Mouse (Mus musculus) erythroblast, embryonic 14.5 days (primary cell): Measurements from ENCODE around the gene Rab7b. TPM values are rescaled to one million over a fixed set of nuclear protein-coding genes. Genes with fewer than 3 reads are reported as not detected.

Source experiments
- H3K27me3 ChIP-seq: 2 replicates; pipeline ENCODE4 v1.6.1; 2012; ENCODE audit warnings: inconsistent platforms; ENCODE audit not compliant: control insufficient read depth
- H3K36me3 ChIP-seq: 2 replicates; pipeline ENCODE4 v1.6.1; 2012; ENCODE audit warnings: mild to moderate bottlenecking, inconsistent platforms; ENCODE audit not compliant: control insufficient read depth
- H3K4me1 ChIP-seq: 2 replicates; pipeline ENCODE4 v1.6.1; 2012; ENCODE audit warnings: inconsistent platforms; ENCODE audit not compliant: control insufficient read depth
- H3K4me3 ChIP-seq: replicated peaks from 2 replicates; pipeline ENCODE3; 2012; ENCODE audit warnings: moderate library complexity, mild to moderate bottlenecking, inconsistent platforms
- H3K9me3 ChIP-seq: 2 replicates; pipeline ENCODE4 v1.6.1; 2012; ENCODE audit warnings: low read length, inconsistent platforms, mixed read lengths; ENCODE audit not compliant: control insufficient read depth
- GATA1 ChIP-seq: IDR thresholded peaks from 2 replicates; pipeline ENCODE4 v1.6.1; 2012; ENCODE audit warnings: low read length, inconsistent platforms, mixed read lengths
- TAL1 ChIP-seq: IDR thresholded peaks from 3 replicates; pipeline ENCODE4 v1.6.1; 2012; ENCODE audit warnings: low read length, inconsistent platforms, mixed read lengths
- polyA plus RNA-seq: library from polyadenylated mRNA; stranded (reverse); fragments of >175 nt; gene quantifications from 2 replicates; pipeline ENCODE4 v1.2.3, GENCODE M21; 2012

Gene Rab7b
- polyA plus RNA-seq, 1 experiment: not detected

DNA sequence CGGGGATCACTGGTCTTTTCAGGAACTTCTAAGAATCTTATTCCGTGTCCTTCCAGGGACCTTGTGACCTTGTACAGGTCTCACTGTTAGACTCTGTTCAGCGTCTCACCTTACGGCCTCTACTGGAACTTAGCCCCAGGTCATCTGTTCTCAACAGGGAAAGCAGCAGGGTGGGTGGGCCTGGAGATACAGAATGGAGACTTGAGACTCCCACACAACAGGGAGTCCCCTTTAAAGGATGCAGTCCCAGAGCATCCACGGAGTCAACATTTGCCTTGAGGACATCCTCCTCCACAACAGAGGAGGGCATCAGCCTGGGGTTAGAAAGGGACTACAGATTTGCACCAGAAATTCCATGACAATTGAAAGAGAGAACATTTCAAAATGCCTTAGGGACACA is 56.9 kb downstream of the Rab7b start:
- H3K9me3 ChIP-seq: no peaks in the 10 kb centered on the region
- H3K27me3 ChIP-seq: 0 out of 2 replicates have a peak, but pooled peaks cover 2% of the 10 kb centered on the region
- H3K4me3 ChIP-seq: no peak overlapping the region
- TF ChIP-seq TAL1 (no peak), GATA1 (no peak)
- H3K36me3 ChIP-seq: no peaks in the 10 kb centered on the region
- no peaks in the 10 kb centered on the region for H3K4me1 ChIP-seq

DNA sequence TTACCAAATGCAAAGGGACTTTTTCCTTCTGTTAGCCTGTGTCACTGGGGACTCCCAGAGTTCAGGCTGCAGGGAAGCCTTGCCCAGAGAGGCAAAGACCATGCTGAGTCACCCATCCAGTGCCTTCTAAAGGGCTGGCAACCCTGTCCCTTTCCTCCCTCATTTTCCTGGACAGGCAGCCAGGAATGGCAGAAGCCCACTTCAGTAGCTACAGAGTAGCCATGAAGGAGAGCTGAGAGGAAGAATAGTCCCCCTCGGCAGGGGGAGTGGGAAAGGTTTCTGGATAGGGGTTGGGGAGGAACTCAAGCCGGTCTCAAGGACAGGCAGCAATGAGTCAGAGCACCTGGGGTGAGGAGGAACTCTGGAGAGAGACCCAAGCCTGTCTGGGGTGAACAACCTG is 59.3 kb downstream of the Rab7b start:
- TF ChIP-seq GATA1 (no peak), TAL1 (no peak)
- no peaks in the 10 kb centered on the region for H3K36me3 ChIP-seq
- 0 out of 2 replicates have a peak, but pooled peaks cover 2% of the 10 kb centered on the region for H3K27me3 ChIP-seq
- H3K9me3 ChIP-seq: no peaks in the 10 kb centered on the region
- H3K4me3 ChIP-seq: no peak overlapping the region
- no peaks in the 10 kb centered on the region for H3K4me1 ChIP-seq

DNA sequence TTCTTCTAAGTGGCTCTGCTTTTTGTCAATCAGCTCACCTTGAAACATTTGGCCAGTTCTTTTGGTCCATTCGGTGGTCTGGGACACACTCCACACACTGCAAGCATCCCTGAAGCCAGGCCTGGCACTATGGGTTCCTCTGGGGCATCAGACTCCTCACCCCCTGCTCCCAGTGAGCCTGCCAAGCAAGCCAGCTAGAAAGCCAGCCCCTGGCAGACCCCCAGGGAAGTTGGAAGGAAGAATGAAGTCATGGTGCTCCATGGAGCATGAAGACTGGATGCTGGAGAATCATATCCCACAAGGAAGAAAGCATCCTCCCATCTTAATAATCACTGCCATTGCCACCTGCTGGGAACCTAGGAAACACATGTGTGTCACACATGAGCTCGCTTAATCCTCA is 60.1 kb downstream of the Rab7b start:
- no peak for TF ChIP-seq GATA1
- TF ChIP-seq TAL1: no peak
- no peak overlapping the region for H3K4me3 ChIP-seq
- H3K9me3 ChIP-seq: no peaks in the 10 kb centered on the region
- H3K4me1 ChIP-seq: no peaks in the 10 kb centered on the region
- 0 out of 2 replicates have a peak, but pooled peaks cover under 1% of the 10 kb centered on the region for H3K27me3 ChIP-seq
- H3K36me3 ChIP-seq: no peaks in the 10 kb centered on the region

DNA sequence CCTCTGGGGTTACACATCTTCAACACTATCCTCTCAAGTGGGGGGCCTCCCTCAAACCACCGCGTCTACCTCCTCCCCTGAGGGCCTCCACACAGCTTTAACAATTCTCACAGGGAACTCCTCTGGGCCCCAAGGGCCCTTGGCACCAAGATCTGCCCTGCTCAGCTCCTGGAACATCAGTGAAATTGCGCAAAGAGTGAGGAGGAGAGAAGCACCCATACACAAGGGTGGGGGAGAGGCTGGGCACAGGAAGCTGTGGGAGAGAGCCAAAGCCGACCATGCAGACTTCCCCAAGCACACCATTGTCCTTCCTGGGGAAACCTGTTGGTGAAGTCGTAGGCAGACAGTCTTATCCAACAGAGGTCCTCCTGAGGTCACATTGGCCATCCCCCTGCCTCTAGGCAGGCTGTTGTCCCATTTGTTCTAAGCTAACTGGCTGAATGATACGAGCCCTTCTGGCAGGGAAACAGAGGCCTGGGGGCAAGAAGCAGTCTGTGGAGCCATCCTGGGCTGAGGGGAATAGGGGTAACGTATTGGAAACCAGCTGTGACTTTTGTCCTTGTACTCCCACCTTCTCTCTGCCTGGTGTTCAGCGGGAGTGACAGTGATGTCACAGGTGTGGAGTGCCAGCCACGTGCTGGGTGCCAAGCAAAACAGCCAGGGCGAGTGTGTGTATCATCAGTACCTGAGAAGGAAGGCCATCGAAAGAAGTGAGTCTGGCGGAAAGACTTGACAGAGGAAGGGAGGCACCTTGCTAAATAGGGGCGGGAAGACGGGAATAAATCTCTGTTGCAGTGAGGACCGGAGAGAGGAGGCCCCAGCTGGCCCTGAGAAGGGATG is 61.4 kb downstream of the Rab7b start:
- Histone ChIP-seq H3K9me3 (no peaks in the 10 kb centered on the region), H3K4me3 (no peak overlapping the region), H3K36me3 (no peaks in the 10 kb centered on the region), H3K27me3 (no peaks in the 10 kb centered on the region), H3K4me1 (peaks cover 5% of the 10 kb centered on the region)
- TF ChIP-seq TAL1 (no peak), GATA1 (no peak)

DNA sequence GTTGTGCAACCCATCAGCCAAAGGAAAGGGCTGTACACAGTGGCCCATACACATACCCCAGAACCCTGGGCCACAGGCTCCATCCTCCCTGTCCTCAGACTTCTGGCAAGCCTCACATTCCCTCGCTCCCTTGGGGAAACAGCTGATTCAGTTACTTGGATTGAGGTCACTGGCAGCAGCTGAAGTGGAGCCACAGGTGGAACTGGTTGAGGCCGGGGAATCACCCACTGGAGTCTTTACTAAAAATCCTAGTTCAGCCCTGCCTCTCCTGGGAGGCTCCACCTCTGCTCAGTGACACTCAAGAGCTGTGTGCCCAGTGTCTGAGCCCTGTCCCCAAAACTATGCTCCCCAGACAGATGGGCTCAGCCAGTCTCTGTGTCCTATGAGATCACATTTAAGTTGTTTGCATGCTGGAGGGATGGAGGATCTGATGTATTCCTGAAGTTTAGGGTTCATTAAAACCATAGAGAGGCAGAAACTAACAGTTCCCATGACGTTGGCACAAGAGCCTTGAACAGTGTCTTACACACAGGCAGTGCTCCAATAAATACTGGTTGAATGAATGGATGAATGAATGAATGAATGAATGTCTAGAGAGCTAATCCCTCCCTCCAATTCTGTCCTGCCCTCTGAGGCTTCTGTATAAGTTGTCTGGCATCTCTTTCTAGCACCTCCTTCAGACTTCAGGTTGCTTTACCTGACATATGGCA is 62.8 kb downstream of the Rab7b start:
- Histone ChIP-seq H3K4me1 (peaks cover 5% of the 10 kb centered on the region), H3K4me3 (no peak overlapping the region), H3K9me3 (no peaks in the 10 kb centered on the region), H3K36me3 (no peaks in the 10 kb centered on the region), H3K27me3 (no peaks in the 10 kb centered on the region)
- TF ChIP-seq GATA1 (no peak), TAL1 (no peak)

DNA sequence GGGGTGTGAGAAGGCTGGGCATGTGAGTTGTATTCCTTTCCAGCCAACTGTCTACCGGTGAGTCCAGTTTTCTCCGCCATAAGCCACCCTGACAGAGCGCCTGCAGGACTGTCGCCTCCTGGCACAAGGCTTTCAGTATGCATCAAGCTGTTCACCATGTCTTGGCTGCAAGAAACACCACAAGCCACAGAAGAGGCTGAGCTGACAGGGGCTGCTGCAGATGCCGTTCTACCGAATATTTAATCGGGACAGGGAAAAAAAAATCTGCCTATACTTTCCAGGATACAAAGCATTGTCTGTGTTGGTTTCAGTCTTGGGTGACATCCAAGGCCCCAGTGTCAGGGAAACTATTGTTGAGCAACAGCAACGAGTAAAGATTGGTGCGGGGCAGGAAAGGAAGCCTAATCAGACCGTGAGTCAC is 63.4 kb downstream of the Rab7b start:
- TF ChIP-seq GATA1 (no peak), TAL1 (no peak)
- no peak overlapping the region for H3K4me3 ChIP-seq
- H3K36me3 ChIP-seq: no peaks in the 10 kb centered on the region
- H3K9me3 ChIP-seq: no peaks in the 10 kb centered on the region
- H3K4me1 ChIP-seq: peaks cover 5% of the 10 kb centered on the region
- no peaks in the 10 kb centered on the region for H3K27me3 ChIP-seq

DNA sequence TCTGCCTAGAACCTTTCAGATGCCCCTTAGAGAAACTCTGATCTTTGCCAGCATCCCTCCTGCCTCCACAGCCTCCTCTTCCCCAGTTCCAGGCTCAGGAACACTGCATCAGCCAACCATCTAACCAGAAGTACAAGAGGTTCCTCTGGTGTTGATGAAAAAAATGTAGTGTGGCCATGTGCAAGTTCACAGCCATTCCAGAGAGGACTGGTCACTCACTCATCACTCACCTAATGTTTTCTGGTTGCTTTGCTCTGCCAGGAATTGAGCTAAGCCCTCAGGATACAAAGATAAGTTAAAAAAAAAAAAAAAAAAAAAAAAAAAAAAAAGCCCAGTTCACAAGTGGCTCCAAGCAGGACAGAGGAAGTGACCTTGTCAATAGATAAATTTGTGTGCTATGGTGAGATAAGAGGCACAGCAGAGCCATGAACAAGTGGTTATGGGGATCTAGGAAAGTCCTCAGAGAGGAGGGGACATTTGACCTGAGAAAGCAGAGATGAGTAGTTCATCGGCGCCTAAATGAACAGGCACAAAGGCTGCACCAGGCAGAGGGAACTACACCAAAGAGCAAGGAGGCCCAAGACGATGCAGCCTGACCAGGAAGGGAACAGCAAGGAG is 65.8 kb downstream of the Rab7b start:
- H3K4me3 ChIP-seq: no peak overlapping the region

DNA sequence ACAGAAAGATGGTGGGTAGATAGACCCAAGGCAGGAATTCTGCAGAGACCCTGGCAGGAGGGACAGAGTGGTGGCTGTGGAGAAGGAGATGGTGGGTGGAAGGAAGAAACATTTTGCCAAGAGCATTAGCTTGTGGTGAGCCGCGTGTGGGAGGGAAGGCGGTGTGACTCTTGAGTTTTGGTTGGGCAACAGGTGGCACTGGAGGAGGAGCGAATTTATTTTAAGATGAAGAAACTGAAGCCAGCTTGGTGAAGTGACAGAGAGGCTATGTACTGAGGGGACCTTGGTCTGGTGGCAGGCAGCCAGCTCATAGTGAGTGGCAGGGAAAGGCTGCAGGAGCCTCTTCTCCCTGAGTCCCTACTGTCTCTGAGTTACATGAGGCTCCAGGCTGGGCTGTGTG is 66.4 kb downstream of the Rab7b start:
- H3K36me3 ChIP-seq: no peaks in the 10 kb centered on the region
- H3K4me3 ChIP-seq: no peak overlapping the region
- peaks cover 5% of the 10 kb centered on the region for H3K4me1 ChIP-seq
- no peaks in the 10 kb centered on the region for H3K27me3 ChIP-seq
- no peaks in the 10 kb centered on the region for H3K9me3 ChIP-seq
- no peak for TF ChIP-seq GATA1

More for the DNA sequence above, 65.8 kb downstream of the Rab7b start:
- no peaks in the 10 kb centered on the region for H3K9me3 ChIP-seq
- TF ChIP-seq GATA1 (no peak), TAL1 (no peak)
- no peaks in the 10 kb centered on the region for H3K27me3 ChIP-seq
- no peaks in the 10 kb centered on the region for H3K36me3 ChIP-seq
- H3K4me1 ChIP-seq: peaks cover 5% of the 10 kb centered on the region

DNA sequence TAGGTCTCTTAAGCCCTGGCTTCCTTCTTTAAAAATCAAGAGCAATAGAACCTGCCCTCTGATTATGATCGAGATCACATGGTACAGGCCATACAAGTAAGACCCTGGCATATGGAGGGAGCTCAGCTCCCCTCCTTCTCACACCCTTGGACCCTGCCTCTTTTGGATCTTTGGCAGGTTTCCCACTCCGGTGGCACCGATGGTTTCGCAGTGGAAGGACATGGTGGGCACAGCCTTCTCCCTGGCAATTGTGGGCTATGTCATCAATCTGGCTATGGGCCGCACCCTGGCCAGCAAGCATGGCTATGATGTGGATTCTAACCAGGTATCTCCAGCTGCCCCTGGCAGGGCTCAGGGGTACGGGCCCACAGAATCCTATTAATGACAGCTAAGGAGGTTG is 68.7 kb downstream of the Rab7b start:
- Histone ChIP-seq H3K9me3 (no peaks in the 10 kb centered on the region), H3K27me3 (no peaks in the 10 kb centered on the region), H3K4me3 (no peak overlapping the region), H3K36me3 (no peaks in the 10 kb centered on the region), H3K4me1 (peaks cover 5% of the 10 kb centered on the region)
- no peak for TF ChIP-seq TAL1
- TF ChIP-seq GATA1: no peak
